Mouse (Mus musculus): Measurements from ENCODE around the gene Gm17949.

GRCm38 (mm10) chr17:56981049-56981448 is 30.2 kb upstream of the Gm17949 start:
- TF ChIP-seq CTCF (IDR thresholded peaks at IDR 0.05) (no peak), EP300 (IDR thresholded peaks at IDR 0.05) (no peak)

All from lung, postnatal 0 days (tissue).